Mouse (Mus musculus): Measurements from ENCODE around the gene Wwp2.
A peak's percentile ranks its signal among the peaks of the same experiment; 100 is the strongest.

Wwp2 gene

DNA sequence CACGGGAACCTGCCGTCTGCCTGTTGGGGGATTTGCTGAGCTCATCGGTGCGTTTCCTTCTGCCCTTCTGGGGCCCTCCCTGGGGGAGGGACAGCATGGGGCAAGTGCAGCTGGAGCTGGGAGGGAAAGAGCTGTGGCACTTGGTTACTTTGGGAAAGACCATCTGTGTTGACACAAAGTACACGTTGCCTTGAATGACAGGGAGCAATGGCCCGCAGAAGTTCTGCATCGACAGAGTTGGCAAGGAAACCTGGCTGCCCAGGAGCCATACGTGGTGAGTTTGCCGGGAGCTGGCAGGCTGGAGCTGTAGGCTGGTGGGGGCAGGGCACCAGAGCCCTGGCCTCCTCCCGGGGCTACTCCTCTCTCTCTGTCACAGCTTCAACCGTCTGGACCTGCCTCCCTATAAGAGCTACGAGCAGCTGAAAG lies 120.4 kb downstream of the Wwp2 start:
- no peak for DNase-seq (ENCODE audit: extremely low spot score, low spot score)

DNA sequence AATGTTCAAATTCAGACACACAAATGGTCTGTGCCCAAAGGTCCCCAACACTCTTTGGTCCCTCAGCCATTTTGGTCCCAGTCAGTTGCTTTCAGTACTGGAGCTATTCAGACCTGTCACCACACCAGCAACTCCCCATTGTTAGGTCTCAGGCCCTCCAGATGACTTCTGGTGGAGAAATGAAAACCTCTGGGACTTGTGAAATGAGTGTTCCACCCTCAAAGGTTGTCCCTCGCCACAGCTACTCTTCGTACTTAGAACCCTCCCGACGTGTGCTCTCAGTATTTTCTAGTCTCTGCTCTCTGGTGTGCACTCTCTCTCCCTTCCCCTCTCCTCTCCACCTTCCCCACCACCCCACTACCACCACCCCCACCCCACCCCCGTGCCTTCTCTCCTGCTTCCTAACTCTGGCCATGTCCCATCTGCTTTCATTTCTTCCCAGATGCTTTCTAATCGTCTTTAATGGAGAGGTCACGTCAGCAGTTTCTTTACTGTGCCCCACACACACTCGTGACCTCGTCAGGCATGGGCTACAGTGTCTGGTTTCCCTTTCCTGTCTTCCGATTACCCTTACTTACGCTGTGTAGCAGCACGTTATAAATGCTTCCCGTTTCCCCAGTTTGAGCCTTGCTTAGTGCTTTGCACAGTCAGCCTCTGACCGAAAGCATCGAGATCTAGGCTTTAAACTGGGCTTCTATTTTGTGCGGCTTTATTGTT lies 124.8 kb downstream of the Wwp2 start:
- no peak for DNase-seq (ENCODE audit: extremely low spot score, low spot score)

GRCm38 (mm10) chr8:107562164-107562563 lies 126.0 kb downstream of the Wwp2 start:
- no peak for DNase-seq (ENCODE audit: extremely low spot score, low spot score)

DNA sequence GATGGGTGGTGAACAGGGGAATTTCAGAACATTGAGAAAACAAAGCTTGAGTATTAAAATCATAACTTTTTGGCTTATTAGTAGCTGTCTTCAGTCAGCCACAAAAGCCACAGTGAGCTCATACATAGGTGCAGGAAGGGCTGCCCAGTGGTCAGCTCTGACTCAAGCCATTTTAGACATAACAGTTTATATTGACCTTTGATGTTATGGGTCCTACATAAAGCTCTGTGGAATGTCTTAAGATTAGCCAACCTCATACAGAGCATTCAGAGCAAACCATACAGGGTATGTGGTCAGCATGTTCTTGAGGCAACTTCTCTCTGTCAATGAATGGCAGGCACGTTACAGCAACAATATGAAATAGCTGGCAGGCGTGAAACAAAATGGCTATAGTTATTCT lies 134.9 kb downstream of the Wwp2 start:
- no peak for DNase-seq (ENCODE audit: extremely low spot score, low spot score)

- no peak for DNase-seq (ENCODE audit: extremely low spot score, low spot score)
Observed at GRCm38 (mm10) chr8:107571486-107572135, 135.4 kb downstream of the Wwp2 start.

GRCm38 (mm10) chr8:107572497-107572896 lies 136.3 kb downstream of the Wwp2 start:
- peak; percentile 81 for DNase-seq (ENCODE audit: extremely low spot score, low spot score)

- no peak for DNase-seq (ENCODE audit: extremely low spot score, low spot score)
Observed at GRCm38 (mm10) chr8:107574771-107575170, 138.6 kb downstream of the Wwp2 start.

DNA sequence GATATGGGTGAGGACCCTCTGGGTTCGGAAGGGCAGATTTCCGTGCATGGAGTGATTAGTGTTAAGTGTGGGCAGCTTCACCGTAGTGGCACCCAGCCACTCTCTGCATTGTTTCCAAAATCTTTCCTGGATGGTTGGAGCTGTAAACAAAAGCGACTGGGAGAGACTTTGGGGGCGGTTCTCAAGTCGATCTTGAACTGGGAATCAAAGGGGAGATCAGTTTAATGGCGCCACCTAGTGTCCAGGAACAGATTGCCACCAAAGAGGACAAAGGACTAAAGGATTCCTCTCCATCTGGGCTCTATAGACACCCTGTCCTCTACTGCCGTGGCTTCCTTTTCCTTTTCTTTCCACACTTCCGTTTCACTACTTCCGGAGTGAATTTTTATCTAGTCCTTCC lies 140.5 kb downstream of the Wwp2 start:
- peak; percentile 89 for DNase-seq (ENCODE audit: extremely low spot score, low spot score)

DNA sequence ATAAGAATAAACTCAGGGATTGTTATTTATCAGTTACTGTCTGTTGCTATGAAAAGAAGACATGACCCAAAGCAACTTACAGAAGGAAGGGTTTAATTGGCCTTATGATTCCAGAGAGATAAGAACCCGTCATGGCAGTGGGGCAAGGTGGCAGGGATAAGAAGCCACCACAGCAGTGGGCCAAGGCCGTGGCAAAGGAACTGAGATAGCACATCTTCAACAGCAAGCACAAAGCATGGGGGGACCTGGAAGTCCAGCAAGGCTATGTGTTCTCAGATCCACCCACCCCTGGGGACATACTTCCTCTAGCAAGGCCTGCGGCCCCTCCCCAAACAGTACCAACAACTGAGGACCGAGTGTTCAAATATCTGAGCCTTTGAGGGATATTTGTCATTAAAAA lies 141.5 kb downstream of the Wwp2 start:
- DNase-seq (ENCODE audit: extremely low spot score, low spot score): no peak

DNA sequence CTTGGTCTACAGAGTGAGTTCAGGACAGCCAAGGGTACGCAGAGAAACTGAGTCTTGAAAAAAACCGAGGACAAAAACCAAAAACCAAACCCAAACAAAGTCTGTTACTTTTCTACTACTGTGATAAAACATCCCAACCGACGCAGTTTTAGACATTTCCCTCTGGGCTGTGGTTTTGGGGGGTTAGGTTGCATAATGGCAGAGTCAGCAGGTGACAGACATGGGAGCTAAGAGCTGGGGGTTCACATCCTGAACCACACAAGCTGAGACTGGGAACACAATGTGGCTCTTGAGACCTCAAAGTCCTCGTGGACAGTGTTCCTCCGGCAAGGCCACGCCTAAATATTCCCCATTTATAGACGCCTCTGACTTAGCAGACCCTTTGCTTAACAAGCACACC lies 142.0 kb downstream of the Wwp2 start:
- DNase-seq (ENCODE audit: extremely low spot score, low spot score): no peak

- DNase-seq (ENCODE audit: extremely low spot score, low spot score): no peak
Observed at GRCm38 (mm10) chr8:107578541-107578940, 142.4 kb downstream of the Wwp2 start.

GRCm38 (mm10) chr8:107580879-107581278 lies 144.7 kb downstream of the Wwp2 start:
- no peak for DNase-seq (ENCODE audit: extremely low spot score, low spot score)

GRCm38 (mm10) chr8:107581536-107581935 lies 145.4 kb downstream of the Wwp2 start:
- DNase-seq (ENCODE audit: extremely low spot score, low spot score): no peak

DNA sequence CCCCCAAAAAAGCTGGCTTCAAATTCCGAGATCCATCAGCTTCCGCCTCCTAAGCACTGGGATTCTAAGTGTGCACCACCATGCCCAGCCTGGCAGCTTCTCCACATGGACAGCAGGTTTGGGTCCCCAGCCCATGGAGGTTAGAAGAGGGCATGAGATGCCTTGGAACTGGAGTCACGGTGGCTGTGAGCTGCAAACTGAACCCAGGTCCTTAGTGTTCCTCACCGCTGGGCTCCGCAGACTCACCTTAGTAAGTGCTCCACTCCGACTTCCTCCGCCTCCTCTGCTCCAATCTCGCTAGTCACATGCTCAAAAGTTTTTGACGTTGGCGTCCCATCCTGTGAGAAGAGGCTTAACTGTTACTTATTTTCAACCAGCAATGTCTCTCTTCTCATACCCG lies 146.0 kb downstream of the Wwp2 start:
- DNase-seq (ENCODE audit: extremely low spot score, low spot score): no peak

GRCm38 (mm10) chr8:107587429-107587994 lies 151.3 kb downstream of the Wwp2 start:
- DNase-seq (ENCODE audit: extremely low spot score, low spot score): peak; percentile 45

DNA sequence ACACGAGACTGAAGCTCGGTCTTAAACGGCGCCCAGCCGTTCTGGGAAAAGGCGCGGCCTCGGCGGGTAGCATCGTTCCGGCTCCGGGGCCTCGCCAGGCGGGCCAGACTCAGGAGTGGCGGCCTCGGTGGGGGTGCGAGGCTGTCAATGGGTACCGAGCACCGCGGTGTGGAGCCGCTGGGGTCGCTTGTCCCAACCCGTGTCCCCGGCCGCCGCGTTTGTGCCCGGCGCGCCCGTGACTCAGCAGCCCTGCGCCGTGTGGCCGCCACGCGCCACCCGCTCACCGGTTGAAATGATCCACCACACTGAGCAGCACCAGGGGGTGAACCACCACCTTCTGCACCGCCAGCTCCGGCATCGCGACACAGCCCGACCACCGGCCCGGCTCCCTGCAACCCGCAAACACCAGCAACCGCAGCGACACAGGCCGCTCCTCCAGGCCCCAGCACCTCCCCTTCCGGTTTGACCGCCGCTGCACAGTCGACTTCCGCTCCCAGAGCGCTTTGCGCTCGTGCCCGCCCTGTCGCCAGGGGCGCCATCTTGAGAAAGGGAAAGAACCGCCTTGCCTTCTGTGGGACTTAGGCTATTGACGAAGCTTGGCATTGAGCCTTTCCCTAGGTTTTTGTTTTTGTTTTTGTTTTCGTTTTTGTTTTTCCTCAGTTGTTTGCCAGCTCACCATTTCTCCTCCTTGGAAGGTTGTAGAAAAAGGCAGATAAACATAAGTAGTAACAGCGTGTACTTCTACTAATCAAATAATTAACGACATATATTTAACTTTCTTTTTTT lies 152.0 kb downstream of the Wwp2 start, which contains the start of gene Psmd7:
TSS of gene Psmd7 (minus strand) at position 470 of the 786 bp plus-strand sequence.
- DNase-seq (ENCODE audit: extremely low spot score, low spot score): peak; percentile 96

GRCm38 (mm10) chr8:107593967-107594729 lies 158.0 kb downstream of the Wwp2 start:
- DNase-seq (ENCODE audit: extremely low spot score, low spot score): no peak

GRCm38 (mm10) chr8:107594817-107595216 lies 158.7 kb downstream of the Wwp2 start:
- no peak for DNase-seq (ENCODE audit: extremely low spot score, low spot score)

DNA sequence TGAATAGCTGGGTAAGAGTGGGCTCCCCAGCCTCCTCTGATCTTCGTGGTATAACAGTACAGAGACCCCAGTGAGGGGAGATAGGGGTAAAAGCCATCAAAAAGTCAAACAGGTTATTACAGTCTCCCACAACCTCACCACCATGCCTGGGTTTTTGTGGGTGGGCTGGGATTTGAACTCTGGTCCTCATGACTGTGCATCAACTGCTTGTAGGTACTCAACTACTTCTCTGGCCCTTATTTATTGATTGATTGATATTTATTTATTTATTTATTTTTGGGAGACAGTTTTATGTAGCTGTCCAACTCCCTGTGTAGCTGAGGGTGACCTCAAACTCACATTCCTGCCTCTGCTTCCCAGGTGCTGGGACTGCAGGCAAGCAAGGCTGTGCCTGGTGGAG lies 161.6 kb downstream of the Wwp2 start:
- no peak for DNase-seq (ENCODE audit: extremely low spot score, low spot score)

- no peak for DNase-seq (ENCODE audit: extremely low spot score, low spot score)
Observed at GRCm38 (mm10) chr8:107599691-107600090, 163.5 kb downstream of the Wwp2 start.

DNA sequence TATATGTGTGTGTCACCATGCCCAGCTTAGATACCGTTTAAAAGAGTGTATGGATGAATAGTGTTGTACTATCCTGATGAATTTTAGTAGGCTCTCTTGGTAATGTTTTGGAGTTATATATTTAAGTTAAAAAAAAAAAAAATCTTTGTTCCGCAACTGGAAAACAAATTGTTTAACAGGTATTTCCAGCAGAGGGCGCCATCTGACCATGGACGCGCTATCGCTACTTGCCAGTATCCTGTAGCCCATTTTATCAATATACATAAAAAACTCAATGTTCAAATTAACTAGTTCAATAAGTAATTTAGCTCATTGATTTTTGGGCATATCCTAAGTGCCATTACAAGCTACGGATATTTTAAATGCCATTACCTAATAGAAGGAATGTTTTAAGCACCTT lies 166.9 kb downstream of the Wwp2 start:
- peak; percentile 64 for DNase-seq (ENCODE audit: extremely low spot score, low spot score)

Measured in neural tube, embryonic 10.5 days (tissue).